Mouse (Mus musculus): Measurements from ENCODE around the gene Gm13090. TPM values are rescaled to one million over a fixed set of nuclear protein-coding genes. Genes with fewer than 3 reads are reported as not detected.
A peak's percentile ranks its signal among the peaks of the same experiment; 100 is the strongest.

Gm13090 gene
- polyA plus RNA-seq, 1 experiment, result not detected

DNA sequence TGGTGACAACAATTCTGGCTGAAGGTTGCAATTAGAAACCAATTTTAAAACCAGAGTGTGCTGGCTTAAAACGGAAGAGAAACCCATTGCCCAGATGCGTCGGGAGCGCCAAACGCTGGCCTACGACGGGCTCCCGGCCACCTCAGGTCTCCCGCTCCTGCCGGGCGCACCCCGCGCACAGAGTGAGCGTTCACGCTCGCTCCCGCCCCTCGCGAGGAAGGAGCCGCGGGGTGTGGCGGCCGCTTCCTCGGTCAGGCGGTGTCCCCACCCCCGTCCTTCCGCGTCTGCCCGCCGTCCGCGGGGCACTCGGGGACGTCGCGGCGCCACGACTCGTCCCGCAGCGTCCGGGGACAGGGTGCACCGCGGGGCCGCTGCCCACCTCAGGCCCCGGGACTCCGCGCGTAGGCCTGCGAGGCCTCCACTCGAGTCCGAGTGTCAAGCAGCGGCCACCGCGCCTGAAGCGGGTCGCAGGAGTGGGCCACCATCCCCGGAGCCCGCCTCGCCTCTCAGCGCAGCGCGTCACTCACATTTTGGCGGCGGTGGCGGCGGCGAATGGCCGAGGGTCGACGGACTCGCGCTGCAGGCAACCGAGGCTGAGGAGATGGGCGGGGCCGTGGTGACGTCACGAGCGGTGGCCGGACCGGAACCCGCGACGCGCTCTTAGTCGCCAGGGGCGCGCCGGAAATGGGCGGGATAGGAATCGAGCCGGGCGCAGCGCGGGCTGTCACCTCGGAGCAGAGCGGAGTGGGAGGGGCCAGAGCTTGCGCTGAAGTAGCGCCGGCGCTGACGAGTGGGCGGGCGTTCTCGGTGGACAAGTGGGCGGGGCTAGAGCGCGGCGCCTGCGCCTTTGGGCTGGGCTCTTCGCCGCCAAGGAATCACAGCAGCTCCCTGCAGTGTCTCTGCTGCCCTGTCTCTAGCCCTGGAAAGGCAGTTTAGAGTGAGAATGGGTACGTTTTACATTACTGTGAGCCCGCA lies 31.7 kb upstream of the Gm13090 start, which contains the start of gene Vamp3:
Gene Vamp3 (minus strand): TSS at position 617 of the 975 bp plus-strand sequence.
- WGBS, result under 1% methylated on average over 114 of the region's 114 CpGs
- Histone ChIP-seq H3K27ac (ENCODE audit: insufficient read depth, low read length) (peak within 1 kb of the TSS; percentile 97), H3K27me3 (ENCODE audit: control insufficient read depth, insufficient read depth, low read length) (no peaks in the 10 kb centered on the region), H3K4me3 (replicated peaks; ENCODE audit: insufficient read depth, low read depth, low read length) (peak within 1 kb of the TSS; percentile 82), H3K4me1 (ENCODE audit: control insufficient read depth, insufficient read depth, low read length) (peaks cover 6% of the 10 kb centered on the region; the same call in 1 of the 2 replicates)
- DNase-seq, result peak; percentile 99
- no peak for TF ChIP-seq CTCF (IDR thresholded peaks at IDR 0.05; ENCODE audit: borderline replicate concordance, insufficient read depth, low read depth, low read length)
- TF ChIP-seq POLR2A (IDR thresholded peaks at IDR 0.05; ENCODE audit: borderline replicate concordance, insufficient read depth, low read length), result peak; percentile 65

DNA sequence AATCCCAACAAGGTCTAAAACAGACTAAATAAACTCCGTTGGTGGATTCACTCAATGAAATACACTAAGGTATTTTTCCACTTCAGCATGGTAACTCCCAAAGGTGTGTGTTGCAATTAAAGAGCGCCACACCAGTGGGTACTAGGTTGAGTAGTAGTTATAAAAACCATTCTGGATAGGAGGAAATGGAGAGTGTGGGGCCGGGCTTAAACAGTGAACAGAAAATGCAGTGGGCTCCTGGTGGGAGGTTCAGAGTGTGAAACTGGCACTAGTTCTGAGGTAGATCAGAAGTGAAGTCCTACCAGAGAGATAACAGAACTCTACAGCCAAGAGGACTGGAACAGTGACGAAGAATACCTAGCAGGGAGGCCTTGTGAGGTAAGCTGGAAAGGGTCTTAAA lies 30.7 kb upstream of the Gm13090 start:
- Histone ChIP-seq H3K27ac (ENCODE audit: insufficient read depth, low read length) (no peak overlapping the region; the same call in 1 of the 2 replicates), H3K4me1 (ENCODE audit: control insufficient read depth, insufficient read depth, low read length) (peaks cover 3% of the 10 kb centered on the region; the same call in 1 of the 2 replicates), H3K27me3 (ENCODE audit: control insufficient read depth, insufficient read depth, low read length) (no peaks in the 10 kb centered on the region), H3K4me3 (replicated peaks; ENCODE audit: insufficient read depth, low read depth, low read length) (no peak overlapping the region)
- DNase-seq, result no peak
- TF ChIP-seq POLR2A (IDR thresholded peaks at IDR 0.05; ENCODE audit: borderline replicate concordance, insufficient read depth, low read length) (no peak), CTCF (IDR thresholded peaks at IDR 0.05; ENCODE audit: borderline replicate concordance, insufficient read depth, low read depth, low read length) (no peak)
- 65% methylated on average over 4 of the region's 4 CpGs for WGBS

DNA sequence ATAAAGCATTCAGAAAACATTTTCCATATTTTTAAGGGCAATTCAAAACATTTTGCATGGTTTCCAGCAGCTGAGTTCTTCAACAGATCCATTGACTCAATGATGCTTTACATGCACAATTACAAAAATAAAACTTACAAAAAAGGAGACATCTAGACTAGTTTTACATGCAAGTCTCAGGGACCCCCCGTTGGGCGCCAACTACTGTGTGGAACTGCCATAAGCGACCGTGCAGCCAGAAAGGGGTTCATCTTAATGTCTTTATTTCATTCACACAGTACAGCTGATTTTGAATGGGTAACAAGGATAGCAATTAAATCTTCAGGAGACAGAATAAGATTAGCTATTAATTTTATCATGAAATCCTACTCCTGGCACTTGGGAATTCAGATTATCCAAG lies 29.8 kb upstream of the Gm13090 start:
- Histone ChIP-seq H3K4me1 (ENCODE audit: control insufficient read depth, insufficient read depth, low read length) (peaks cover 3% of the 10 kb centered on the region; the same call in 1 of the 2 replicates), H3K27ac (ENCODE audit: insufficient read depth, low read length) (no peak overlapping the region), H3K4me3 (replicated peaks; ENCODE audit: insufficient read depth, low read depth, low read length) (no peak overlapping the region), H3K27me3 (ENCODE audit: control insufficient read depth, insufficient read depth, low read length) (no peaks in the 10 kb centered on the region)
- TF ChIP-seq CTCF (IDR thresholded peaks at IDR 0.05; ENCODE audit: borderline replicate concordance, insufficient read depth, low read depth, low read length) (no peak), POLR2A (IDR thresholded peaks at IDR 0.05; ENCODE audit: borderline replicate concordance, insufficient read depth, low read length) (no peak)
- WGBS, result 78% methylated on average over 4 of the region's 4 CpGs
- no peak for DNase-seq

DNA sequence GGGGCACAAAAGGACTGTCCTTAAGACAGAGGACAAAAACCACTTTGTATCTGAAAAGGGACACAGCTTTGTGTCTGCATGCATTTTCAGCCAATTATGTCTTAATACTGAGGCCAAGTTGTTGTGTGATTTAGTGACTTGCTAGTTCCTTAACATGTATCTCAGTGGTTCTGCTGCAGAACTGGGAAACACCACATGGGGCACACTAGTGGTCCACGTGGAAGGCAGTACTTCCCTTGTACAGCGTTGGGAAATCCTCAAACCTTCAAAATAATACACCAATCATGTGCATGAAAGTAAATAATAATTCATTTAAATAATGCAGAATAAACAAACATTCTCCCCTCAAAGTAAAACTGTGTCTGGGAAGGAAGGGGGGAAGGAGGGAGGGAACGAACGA lies 20.6 kb upstream of the Gm13090 start:
- no peaks in the 10 kb centered on the region for H3K27me3 ChIP-seq (ENCODE audit: control insufficient read depth, insufficient read depth, low read length)
- TF ChIP-seq CTCF (IDR thresholded peaks at IDR 0.05; ENCODE audit: borderline replicate concordance, insufficient read depth, low read depth, low read length) (no peak), POLR2A (IDR thresholded peaks at IDR 0.05; ENCODE audit: borderline replicate concordance, insufficient read depth, low read length) (no peak)
- H3K4me1 ChIP-seq (ENCODE audit: control insufficient read depth, insufficient read depth, low read length), result peaks cover 3% of the 10 kb centered on the region; the same call in 1 of the 2 replicates
- H3K27ac ChIP-seq (ENCODE audit: insufficient read depth, low read length), result no peak overlapping the region
- 60% methylated on average over 4 of the region's 4 CpGs for WGBS
- DNase-seq, result no peak
- no peak overlapping the region for H3K4me3 ChIP-seq (replicated peaks; ENCODE audit: insufficient read depth, low read depth, low read length)

DNA sequence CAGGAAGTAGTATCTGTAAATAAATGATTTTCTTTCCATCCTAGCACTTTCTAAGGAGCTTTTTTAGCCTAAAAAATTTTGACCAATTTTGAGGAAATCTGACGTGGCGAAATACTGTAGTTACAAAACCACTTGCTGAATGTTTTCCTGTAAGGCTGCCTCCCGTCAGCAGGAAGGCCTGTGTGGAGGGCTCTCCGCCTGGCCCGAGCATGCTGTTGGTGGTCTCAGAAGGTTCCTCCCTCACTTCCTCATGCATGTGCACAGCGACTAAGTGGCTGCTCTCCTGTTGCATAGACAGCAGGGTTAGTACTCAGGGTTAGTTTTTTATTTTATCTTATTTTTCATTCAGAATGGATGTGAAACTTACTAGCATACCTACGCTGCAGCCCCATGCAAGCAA lies 18.4 kb upstream of the Gm13090 start:
- no peak for TF ChIP-seq POLR2A (IDR thresholded peaks at IDR 0.05; ENCODE audit: borderline replicate concordance, insufficient read depth, low read length)
- no peaks in the 10 kb centered on the region for H3K27me3 ChIP-seq (ENCODE audit: control insufficient read depth, insufficient read depth, low read length)
- peaks cover 3% of the 10 kb centered on the region; the same call in 1 of the 2 replicates for H3K4me1 ChIP-seq (ENCODE audit: control insufficient read depth, insufficient read depth, low read length)
- H3K27ac ChIP-seq (ENCODE audit: insufficient read depth, low read length), result no peak overlapping the region
- 91% methylated on average over 7 of the region's 7 CpGs for WGBS
- H3K4me3 ChIP-seq (replicated peaks; ENCODE audit: insufficient read depth, low read depth, low read length), result no peak overlapping the region
- DNase-seq, result no peak

DNA sequence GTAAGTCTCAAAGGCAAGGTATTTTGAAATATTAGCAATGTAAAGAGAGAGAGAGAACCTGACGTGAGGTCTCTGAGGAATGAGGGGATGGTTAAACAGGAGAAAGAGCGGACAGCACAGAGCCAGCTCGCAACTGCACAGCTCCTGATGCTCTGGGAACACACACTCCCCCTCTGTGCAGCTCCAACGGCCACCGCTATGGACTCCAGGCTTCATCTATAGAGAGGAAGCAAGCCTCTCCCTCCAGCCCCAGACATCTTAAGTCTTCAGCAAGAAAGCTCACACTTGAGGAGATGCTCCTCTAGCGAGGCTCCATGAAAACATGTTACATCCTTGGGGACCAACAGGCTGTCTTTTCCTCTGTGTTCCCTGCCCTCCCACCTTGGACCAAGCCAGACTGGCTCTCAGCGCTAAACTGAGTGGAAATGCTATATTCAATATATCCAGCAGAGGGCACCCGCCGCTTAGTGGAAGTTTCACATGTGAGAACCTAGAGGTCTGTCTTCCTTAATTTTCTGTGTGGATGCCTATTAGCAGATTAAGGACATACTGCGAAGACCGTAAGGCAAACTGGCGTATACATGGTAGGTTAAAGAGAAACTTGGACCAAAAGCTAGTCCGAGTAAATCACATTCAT lies 16.1 kb upstream of the Gm13090 start:
- TF ChIP-seq CTCF (IDR thresholded peaks at IDR 0.05; ENCODE audit: borderline replicate concordance, insufficient read depth, low read depth, low read length) (peak; percentile 74), POLR2A (IDR thresholded peaks at IDR 0.05; ENCODE audit: borderline replicate concordance, insufficient read depth, low read length) (no peak)
- H3K4me1 ChIP-seq (ENCODE audit: control insufficient read depth, insufficient read depth, low read length), result peaks cover 3% of the 10 kb centered on the region; the same call in 1 of the 2 replicates
- H3K4me3 ChIP-seq (replicated peaks; ENCODE audit: insufficient read depth, low read depth, low read length), result no peak overlapping the region
- 35% methylated on average over 13 of the region's 13 CpGs for WGBS
- DNase-seq, result peak; percentile 78 to 85
- no peaks in the 10 kb centered on the region for H3K27me3 ChIP-seq (ENCODE audit: control insufficient read depth, insufficient read depth, low read length)
- no peak overlapping the region for H3K27ac ChIP-seq (ENCODE audit: insufficient read depth, low read length)

DNA sequence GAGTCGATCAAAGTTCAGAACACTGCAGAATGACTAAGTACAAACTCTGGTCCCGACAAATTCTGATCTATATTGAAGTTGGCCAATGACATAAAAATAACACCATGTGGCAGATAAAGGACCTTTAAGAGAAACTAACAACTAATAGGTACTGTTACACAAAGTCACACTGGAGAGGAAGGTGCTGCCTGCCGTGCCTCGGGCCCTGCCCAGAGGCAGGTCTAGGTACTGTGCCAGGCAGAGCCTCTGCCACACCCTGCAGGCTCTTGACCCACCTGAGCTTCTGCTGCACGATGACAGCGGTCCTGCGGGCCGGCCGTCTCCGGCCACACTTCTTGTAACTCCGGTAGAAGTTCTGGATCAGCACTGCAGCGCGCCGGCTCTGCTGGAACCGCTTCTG lies 14.6 kb upstream of the Gm13090 start:
- Histone ChIP-seq H3K4me1 (ENCODE audit: control insufficient read depth, insufficient read depth, low read length) (peaks cover 3% of the 10 kb centered on the region; the same call in 1 of the 2 replicates), H3K27ac (ENCODE audit: insufficient read depth, low read length) (no peak overlapping the region), H3K4me3 (replicated peaks; ENCODE audit: insufficient read depth, low read depth, low read length) (no peak overlapping the region), H3K27me3 (ENCODE audit: control insufficient read depth, insufficient read depth, low read length) (no peaks in the 10 kb centered on the region)
- TF ChIP-seq POLR2A (IDR thresholded peaks at IDR 0.05; ENCODE audit: borderline replicate concordance, insufficient read depth, low read length), result no peak
- TF ChIP-seq CTCF (IDR thresholded peaks at IDR 0.05; ENCODE audit: borderline replicate concordance, insufficient read depth, low read depth, low read length), result no peak
- 84% methylated on average over 15 of the region's 15 CpGs for WGBS
- no peak for DNase-seq

All from cerebellum, adult 2 months (tissue).